Mouse (Mus musculus) A20 (cell line): ENCODE data around the gene Akap2.
A peak's percentile ranks its signal among the peaks of the same experiment; 100 is the strongest.
"Not testable (repeated sequence)": the region's sequence is repeated elsewhere in the genome, so short reads cannot be mapped to it uniquely, and the experiment has no call there.

ENCODE experiments used
- DNase-seq: peaks from one replicate; pipeline ENCODE4 v3.0.0-alpha.2; 2011; ENCODE audit warnings: low read depth, low spot score

Akap2 gene

GRCm38 (mm10) chr4:57862269-57862986 lies 145.0 kb downstream of the Akap2 start:
- DNase-seq, result peak; percentile 87

GRCm38 (mm10) chr4:57866088-57866487 lies 148.6 kb downstream of the Akap2 start:
- DNase-seq, result peak; percentile 39

GRCm38 (mm10) chr4:57866990-57867389 lies 149.5 kb downstream of the Akap2 start:
- peak; percentile 59 for DNase-seq

GRCm38 (mm10) chr4:57867454-57867853 lies 150.0 kb downstream of the Akap2 start:
- peak; percentile 80 for DNase-seq

GRCm38 (mm10) chr4:57879137-57879536 lies 161.7 kb downstream of the Akap2 start:
- no peak for DNase-seq

- peak; percentile 74 for DNase-seq
These were observed 162.4 kb downstream of the Akap2 start for GRCm38 (mm10) chr4:57879804-57880357.

- DNase-seq, result peak; percentile 85
These were observed 166.3 kb downstream of the Akap2 start for GRCm38 (mm10) chr4:57883520-57884421.

- DNase-seq, result no peak
These were observed 167.1 kb downstream of the Akap2 start for GRCm38 (mm10) chr4:57884511-57884910.

- no peak for DNase-seq
These were observed 167.7 kb downstream of the Akap2 start for GRCm38 (mm10) chr4:57885186-57885585.

- DNase-seq, result no peak
These were observed 168.8 kb downstream of the Akap2 start for GRCm38 (mm10) chr4:57886066-57886887.

GRCm38 (mm10) chr4:57886888-57887230 lies 169.4 kb downstream of the Akap2 start:
- no peak for DNase-seq

- DNase-seq, result no peak
These were observed 170.8 kb downstream of the Akap2 start for GRCm38 (mm10) chr4:57888246-57888645.

- DNase-seq, result not testable (repeated sequence)
These were observed 171.5 kb downstream of the Akap2 start for GRCm38 (mm10) chr4:57888978-57889377.

- DNase-seq, result no peak
These were observed 172.3 kb downstream of the Akap2 start for GRCm38 (mm10) chr4:57889773-57890172.

GRCm38 (mm10) chr4:57892001-57892586 lies 174.6 kb downstream of the Akap2 start:
- DNase-seq, result no peak

- no peak for DNase-seq
These were observed 177.7 kb downstream of the Akap2 start for GRCm38 (mm10) chr4:57895140-57895539.

- DNase-seq, result no peak
These were observed 178.4 kb downstream of the Akap2 start for GRCm38 (mm10) chr4:57895902-57896301.

- no peak for DNase-seq
These were observed 179.2 kb downstream of the Akap2 start for GRCm38 (mm10) chr4:57896631-57897030.

- peak; percentile 54 for DNase-seq
These were observed 183.8 kb downstream of the Akap2 start for GRCm38 (mm10) chr4:57901210-57901609.

- no peak for DNase-seq
These were observed 185.2 kb downstream of the Akap2 start for GRCm38 (mm10) chr4:57902619-57903018.

GRCm38 (mm10) chr4:57904211-57904610 lies 186.8 kb downstream of the Akap2 start:
- peak; percentile 77 for DNase-seq
